ENCODE assay signal across 13 mouse cellular contexts in genomic region chr5:148644345-148644744, GRCm38 (mm10).
DNase-seq lines count a peak whose midpoint lies in the region; ATAC-seq and TF ChIP-seq lines count a peak whose summit lies in the region.
"Had no signal": no experiment of that assay in that cellular context is flagged by ENCODE, and none has a peak within 500 bp of the region (broad histone marks: within the 10 kb centered on the region; RNA-seq: fewer than 3 reads in every experiment).

No protein-coding gene starts in this region.

- no peak for DNase-seq in lung, postnatal 14 days
- no peak for DNase-seq in MEL (ENCODE audit: low read depth, low spot score)
- no peak for DNase-seq in stomach, postnatal 0 days (ENCODE audit: low spot score)
- no peak for DNase-seq in frontal cortex, postnatal 36 days (ENCODE audit: low spot score in 2 of 2)
- DNase-seq: cerebellum, postnatal 14 days; heart, adult 11 months had no signal

- no peak overlapping the region for H3K9ac ChIP-seq in intestine, postnatal 0 days (ENCODE audit: low read depth, low read length)
- H3K9ac ChIP-seq in intestine, embryonic 15.5 days = no peak overlapping the region
- no peak overlapping the region for H3K9ac ChIP-seq in lung, embryonic 15.5 days
- no peak overlapping the region for H3K9ac ChIP-seq in MEL (ENCODE audit: control insufficient read depth, low read depth, low read length, poor library complexity, severe bottlenecking)
- no peak overlapping the region for H3K9ac ChIP-seq in stomach, postnatal 0 days (ENCODE audit: low read length)
- H3K9ac ChIP-seq: embryonic facial prominence, embryonic 12.5 days; hindbrain, embryonic 14.5 days; midbrain, embryonic 13.5 days had no signal

- TF ChIP-seq POLR2A in MEL (IDR thresholded peaks at IDR 0.05; ENCODE audit: control insufficient read depth in 1 of 2, insufficient read depth in 1 of 2, low read depth in 1 of 2, low read length in 2 of 2, poor library complexity in 1 of 2) = no peak

- H3K27me3 ChIP-seq in intestine, postnatal 0 days (replicated peaks; ENCODE audit: control insufficient read depth, insufficient read depth, low read length) = no peaks in the 10 kb centered on the region
- H3K27me3 ChIP-seq in intestine, embryonic 15.5 days (replicated peaks) = no peaks in the 10 kb centered on the region
- no peaks in the 10 kb centered on the region for H3K27me3 ChIP-seq in lung, embryonic 15.5 days
- H3K27me3 ChIP-seq in MEL (ENCODE audit: control insufficient read depth in 1 of 2, insufficient read depth in 2 of 2, low read length in 2 of 2) = 0 out of 4 replicates have a peak, but pooled peaks cover 0 to 1% of the 10 kb centered on the region in 2 experiments
- no peaks in the 10 kb centered on the region for H3K27me3 ChIP-seq in stomach, postnatal 0 days (ENCODE audit: control insufficient read depth, insufficient read depth, low read length)
- H3K27me3 ChIP-seq: midbrain, embryonic 13.5 days; Patski had no signal

- H3K36me3 ChIP-seq in intestine, postnatal 0 days (ENCODE audit: control insufficient read depth, insufficient read depth) = no peaks in the 10 kb centered on the region
- no peaks in the 10 kb centered on the region for H3K36me3 ChIP-seq in intestine, embryonic 15.5 days
- no peaks in the 10 kb centered on the region for H3K36me3 ChIP-seq in lung, embryonic 15.5 days
- no peaks in the 10 kb centered on the region for H3K36me3 ChIP-seq in MEL (ENCODE audit: control insufficient read depth in 1 of 2, insufficient read depth in 2 of 2, low read length in 2 of 2)
- no peaks in the 10 kb centered on the region for H3K36me3 ChIP-seq in stomach, postnatal 0 days (ENCODE audit: control insufficient read depth, insufficient read depth, low read length)
- H3K36me3 ChIP-seq: embryonic facial prominence, embryonic 12.5 days; midbrain, embryonic 13.5 days had no signal

- H3K4me2 ChIP-seq in intestine, postnatal 0 days (replicated peaks; ENCODE audit: low read depth) = no peak overlapping the region
- H3K4me2 ChIP-seq in intestine, embryonic 15.5 days (replicated peaks) = no peak overlapping the region
- no peak overlapping the region for H3K4me2 ChIP-seq in lung, embryonic 15.5 days
- no peak overlapping the region for H3K4me2 ChIP-seq in stomach, postnatal 0 days (replicated peaks; ENCODE audit: low read depth)
- H3K4me2 ChIP-seq: embryonic facial prominence, embryonic 12.5 days; hindbrain, embryonic 14.5 days; midbrain, embryonic 13.5 days had no signal

- no peak for ATAC-seq in intestine, postnatal 0 days
- ATAC-seq in intestine, embryonic 15.5 days = no peak
- ATAC-seq in lung, embryonic 15.5 days (ENCODE audit: borderline replicate concordance, extremely low read depth, low FRiP score, low TSS enrichment) = no peak
- no peak for ATAC-seq in stomach, postnatal 0 days (ENCODE audit: low FRiP score, low TSS enrichment)
- ATAC-seq: midbrain, embryonic 13.5 days had no signal

- peak; percentile 55 for TF ChIP-seq CTCF in intestine, postnatal 0 days (IDR thresholded peaks at IDR 0.05; ENCODE audit: low read depth)
- TF ChIP-seq CTCF in MEL (IDR thresholded peaks at IDR 0.05 in 2 of 3, conservative IDR thresholded peaks at IDR 0.05 in 1 of 3; ENCODE audit: control insufficient read depth in 1 of 3, insufficient read depth in 1 of 3, low read depth in 2 of 3, low read length in 3 of 3, poor library complexity in 1 of 3, severe bottlenecking in 1 of 3) = peak; percentile 13 to 17 (median 16); a peak in 3 of 6 replicates
- TF ChIP-seq CTCF in stomach, postnatal 0 days (IDR thresholded peaks at IDR 0.05; ENCODE audit: low read depth) = peak; percentile 41

- H3K4me1 ChIP-seq in intestine, postnatal 0 days (replicated peaks; ENCODE audit: control insufficient read depth, insufficient read depth, low read length) = 0 out of 2 replicates have a peak, but pooled peaks cover 4% of the 10 kb centered on the region
- 0 out of 2 replicates have a peak, but pooled peaks cover 2% of the 10 kb centered on the region for H3K4me1 ChIP-seq in intestine, embryonic 15.5 days (replicated peaks)
- peaks cover 8% of the 10 kb centered on the region; the same call in 1 of the 2 replicates for H3K4me1 ChIP-seq in lung, embryonic 15.5 days
- no peaks in the 10 kb centered on the region for H3K4me1 ChIP-seq in MEL (ENCODE audit: control insufficient read depth in 1 of 2, insufficient read depth in 2 of 2, low read length in 2 of 2)
- H3K4me1 ChIP-seq in stomach, postnatal 0 days (replicated peaks; ENCODE audit: control insufficient read depth, insufficient read depth) = no peaks in the 10 kb centered on the region
- H3K4me1 ChIP-seq: midbrain, embryonic 13.5 days had no signal

- WGBS in intestine, postnatal 0 days = 97% methylated on average over 7 of the region's 7 CpGs
- 96% methylated on average over 7 of the region's 7 CpGs for WGBS in intestine, embryonic 15.5 days
- 93% methylated on average over 7 of the region's 7 CpGs for WGBS in lung, embryonic 15.5 days
- WGBS in stomach, postnatal 0 days = 93% methylated on average over 7 of the region's 7 CpGs

- no peak overlapping the region for H3K4me3 ChIP-seq in intestine, postnatal 0 days (ENCODE audit: low read depth, low read length)
- no peak overlapping the region for H3K4me3 ChIP-seq in intestine, embryonic 15.5 days (replicated peaks)
- no peak overlapping the region for H3K4me3 ChIP-seq in lung, embryonic 15.5 days
- H3K4me3 ChIP-seq in MEL (ENCODE audit: control insufficient read depth in 1 of 2, insufficient read depth in 1 of 2, low read depth in 2 of 2, low read length in 2 of 2) = no peak overlapping the region
- no peak overlapping the region for H3K4me3 ChIP-seq in stomach, postnatal 0 days (ENCODE audit: low read depth, low read length)
- H3K4me3 ChIP-seq: embryonic facial prominence, embryonic 12.5 days; midbrain, embryonic 13.5 days had no signal

- H3K79me2 ChIP-seq in MEL (ENCODE audit: control insufficient read depth, insufficient read depth, low read length, poor library complexity) = no peaks in the 10 kb centered on the region

- peak overlapping the region; percentile 78; the same call in 1 of the 2 replicates for H3K27ac ChIP-seq in intestine, postnatal 0 days (ENCODE audit: low read depth, low read length)
- no peak overlapping the region for H3K27ac ChIP-seq in intestine, embryonic 15.5 days
- H3K27ac ChIP-seq in lung, embryonic 15.5 days = peak overlapping the region; percentile 51; the same call in 1 of the 2 replicates
- H3K27ac ChIP-seq in MEL (ENCODE audit: control insufficient read depth, low read depth, low read length) = no peak overlapping the region
- H3K27ac ChIP-seq in stomach, postnatal 0 days (replicated peaks) = no peak overlapping the region
- H3K27ac ChIP-seq: embryonic facial prominence, embryonic 12.5 days; hindbrain, embryonic 14.5 days; midbrain, embryonic 13.5 days had no signal

- H3K9me3 ChIP-seq in intestine, postnatal 0 days (ENCODE audit: control insufficient read depth) = no peaks in the 10 kb centered on the region
- no peaks in the 10 kb centered on the region for H3K9me3 ChIP-seq in intestine, embryonic 15.5 days
- H3K9me3 ChIP-seq in lung, embryonic 15.5 days = no peaks in the 10 kb centered on the region
- no peaks in the 10 kb centered on the region for H3K9me3 ChIP-seq in MEL (replicated peaks; ENCODE audit: insufficient read depth, low read length)
- H3K9me3 ChIP-seq in stomach, postnatal 0 days (ENCODE audit: control insufficient read depth, low read length) = no peaks in the 10 kb centered on the region
- H3K9me3 ChIP-seq: embryonic facial prominence, embryonic 12.5 days had no signal

- TF ChIP-seq EP300 in MEL (IDR thresholded peaks at IDR 0.05; ENCODE audit: low read depth in 1 of 2, low read length in 2 of 2) = no peak
- TF ChIP-seq EP300 in stomach, postnatal 0 days (optimal IDR thresholded peaks at IDR 0.05) = no peak

- peak; percentile 13; the same call in 1 of the 2 replicates for TF ChIP-seq RAD21 in MEL (IDR thresholded peaks at IDR 0.05; ENCODE audit: low read depth, low read length)

TF ChIP-seq in MEL, 35 proteins besides CTCF, POLR2A, EP300 and RAD21:
- no peak for TF ChIP-seq USF1 (IDR thresholded peaks at IDR 0.05; ENCODE audit: low read depth, low read length)
- no peak for TF ChIP-seq SMC3 (IDR thresholded peaks at IDR 0.05; ENCODE audit: low read depth, low read length)
- TF ChIP-seq HCFC1 (IDR thresholded peaks at IDR 0.05; ENCODE audit: low read depth, low read length) = no peak
- no peak for TF ChIP-seq GABPA (IDR thresholded peaks at IDR 0.05; ENCODE audit: low read depth, low read length)
- no peak for TF ChIP-seq USF2 (IDR thresholded peaks at IDR 0.05; ENCODE audit: borderline replicate concordance in 1 of 2, insufficient read depth in 1 of 2, low read depth in 1 of 2, low read length in 2 of 2)
- no peak for TF ChIP-seq RCOR1 (IDR thresholded peaks at IDR 0.05; ENCODE audit: low read depth, low read length)
- TF ChIP-seq MYC (IDR thresholded peaks at IDR 0.05; ENCODE audit: low read depth, low read length) = no peak
- TF ChIP-seq ETS1 (IDR thresholded peaks at IDR 0.05; ENCODE audit: low read depth, low read length) = no peak
- no peak for TF ChIP-seq POLR2AphosphoS5 (IDR thresholded peaks at IDR 0.05; ENCODE audit: borderline replicate concordance, low read depth, low read length)
- no peak for TF ChIP-seq CHD1 (IDR thresholded peaks at IDR 0.05; ENCODE audit: low read depth, low read length)

Comparison
In these comparisons a context has a peak if more than half of its experiments do, and no peak if none do; other contexts are left out.
1. H3K27ac ChIP-seq: peak in intestine, postnatal 0 days (single experiment) and lung, embryonic 15.5 days (single experiment); none in intestine, embryonic 15.5 days (single experiment), MEL (single experiment) and stomach, postnatal 0 days (single experiment).
2. Peak in every context shown above with its lines, with median percentiles within 50 percentile points of each other: CTCF ChIP-seq.